Mouse (Mus musculus): ENCODE measurements around the gene Nt5c. TPM values are rescaled to one million over a fixed set of nuclear protein-coding genes. Genes with fewer than 3 reads are reported as not detected.

The Nt5c gene
- total and polyA plus RNA-seq, 3 experiments, result 99.3 to 102 TPM; not detected in 1

DNA sequence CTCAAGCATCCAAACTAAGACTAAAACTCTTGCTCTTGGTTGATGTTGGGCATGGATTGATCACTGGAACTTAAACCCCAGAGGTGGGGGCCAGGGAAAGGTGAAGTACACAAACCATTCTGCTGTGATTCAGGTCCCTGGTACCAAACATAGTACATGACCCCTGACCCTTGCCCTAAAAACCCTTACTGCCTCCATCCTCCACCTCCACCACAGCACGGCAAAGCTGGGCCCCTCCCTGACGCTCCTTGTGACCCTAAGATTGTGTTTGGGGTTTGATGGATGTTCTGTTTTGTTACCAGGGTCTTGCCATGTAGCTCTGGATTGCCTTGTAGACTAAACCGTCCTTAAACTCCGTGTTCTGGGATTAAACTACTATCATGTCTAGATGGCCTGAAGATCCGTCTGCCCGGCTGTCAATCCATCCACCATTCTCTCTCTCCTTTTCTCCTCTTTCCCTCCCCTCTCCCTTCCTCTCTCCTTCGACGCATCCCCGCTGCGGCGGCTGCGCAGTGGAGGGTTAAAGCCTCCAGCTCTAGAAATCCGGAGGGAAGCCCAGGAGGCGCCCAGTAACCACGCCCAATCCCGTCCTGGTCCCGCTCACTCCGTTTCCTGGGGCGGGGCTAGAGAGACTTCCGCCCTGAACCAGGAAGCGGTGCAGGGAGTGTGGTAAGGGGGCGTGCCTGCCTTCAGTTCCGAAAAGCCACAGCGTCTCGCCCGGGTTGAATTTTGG lies 16.5 kb downstream of the Nt5c start, which contains the start of gene Armc7 (continued):
- no peak for TF ChIP-seq MAFK (IDR thresholded peaks at IDR 0.05; ENCODE audit: borderline replicate concordance, low read depth, low read length)
- peak; percentile 97 for TF ChIP-seq MXI1 (IDR thresholded peaks at IDR 0.05; ENCODE audit: low read depth, low read length)
- TF ChIP-seq GABPA (IDR thresholded peaks at IDR 0.05; ENCODE audit: low read depth, low read length), result no peak

DNA sequence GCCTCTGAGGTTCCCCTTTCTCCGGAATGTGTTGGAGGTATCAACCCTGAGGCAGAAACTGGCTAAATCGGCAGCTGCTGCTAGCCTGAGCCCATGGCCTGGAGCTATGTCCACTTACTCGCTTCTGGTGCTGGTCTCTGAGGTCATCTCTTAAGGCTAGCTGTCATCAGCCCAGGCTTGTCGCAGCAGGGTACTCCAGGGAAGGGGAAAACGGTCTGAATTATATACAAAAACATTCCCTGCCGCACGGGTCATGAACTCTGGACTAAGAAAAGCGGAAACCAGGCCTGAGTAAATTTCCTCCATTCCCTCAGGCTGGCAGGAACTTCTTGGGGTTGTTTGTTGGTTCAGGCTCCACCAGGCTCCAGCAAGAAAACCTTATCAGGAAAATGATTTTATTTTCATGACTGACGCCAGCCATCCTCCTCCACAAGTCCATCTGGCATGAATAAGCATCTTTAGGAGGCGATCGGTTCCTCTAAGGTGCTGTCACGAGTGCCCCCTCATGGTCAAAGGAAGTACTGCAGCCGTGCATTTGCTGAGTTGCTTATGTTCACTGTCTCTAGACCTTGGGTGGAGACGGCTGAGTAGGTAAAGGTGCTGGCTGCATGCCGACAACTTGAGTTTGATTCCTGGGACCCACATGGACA lies 17.9 kb downstream of the Nt5c start:
- H3K4me3 ChIP-seq (ENCODE audit: control insufficient read depth in 1 of 2, insufficient read depth in 1 of 2, low read depth in 2 of 2, low read length in 2 of 2), result peak overlapping the region; percentile 38 to 56
- no peaks in the 10 kb centered on the region for H3K27me3 ChIP-seq (ENCODE audit: control insufficient read depth in 1 of 2, insufficient read depth in 2 of 2, low read length in 2 of 2)
- peaks cover 0 to 27% of the 10 kb centered on the region in 2 experiments; a peak in 2 of 4 replicates for H3K36me3 ChIP-seq (ENCODE audit: control insufficient read depth in 1 of 2, insufficient read depth in 2 of 2, low read length in 2 of 2)
- peak; percentile 99 for DNase-seq (ENCODE audit: low read depth, low spot score)
- no peaks in the 10 kb centered on the region for H3K9me3 ChIP-seq (replicated peaks; ENCODE audit: insufficient read depth, low read length)
- H3K27ac ChIP-seq (ENCODE audit: control insufficient read depth, low read depth, low read length), result peak overlapping the region; percentile 66
- peaks cover 10 to 44% of the 10 kb centered on the region in 2 experiments for H3K4me1 ChIP-seq (ENCODE audit: control insufficient read depth in 1 of 2, insufficient read depth in 2 of 2, low read length in 2 of 2)
- H3K79me2 ChIP-seq (ENCODE audit: control insufficient read depth, insufficient read depth, low read length, poor library complexity), result peaks cover 5% of the 10 kb centered on the region
- peak overlapping the region; percentile 68 for H3K9ac ChIP-seq (ENCODE audit: control insufficient read depth, low read depth, low read length, poor library complexity, severe bottlenecking)
- TF ChIP-seq MAFK (IDR thresholded peaks at IDR 0.05; ENCODE audit: borderline replicate concordance, low read depth, low read length) (peak; percentile 87; the same call in 1 of the 2 replicates), TBP (IDR thresholded peaks at IDR 0.05; ENCODE audit: low read depth, low read length) (peak; percentile 78), USF1 (IDR thresholded peaks at IDR 0.05; ENCODE audit: low read depth, low read length) (0 out of 2 replicates have a peak, but pooled peaks have one; percentile 13), BHLHE40 (IDR thresholded peaks at IDR 0.05; ENCODE audit: borderline replicate concordance, low read depth, low read length) (peak; percentile 46; the same call in 1 of the 2 replicates), MXI1 (IDR thresholded peaks at IDR 0.05; ENCODE audit: low read depth, low read length) (peak; percentile 77), CTCF (IDR thresholded peaks at IDR 0.05 in 2 of 3, conservative IDR thresholded peaks at IDR 0.05 in 1 of 3; ENCODE audit: control insufficient read depth in 1 of 3, insufficient read depth in 1 of 3, low read depth in 2 of 3, low read length in 3 of 3, poor library complexity in 1 of 3, severe bottlenecking in 1 of 3) (peak; percentile 91 to 99 (median 98)), SMC3 (IDR thresholded peaks at IDR 0.05; ENCODE audit: low read depth, low read length) (peak; percentile 90), MYC (IDR thresholded peaks at IDR 0.05; ENCODE audit: low read depth, low read length) (peak; percentile 87), RAD21 (IDR thresholded peaks at IDR 0.05; ENCODE audit: low read depth, low read length) (peak; percentile 86), GATA1 (IDR thresholded peaks at IDR 0.05; ENCODE audit: low read depth, low read length) (peak; percentile 69; the same call in 1 of the 2 replicates), JUND (IDR thresholded peaks at IDR 0.05; ENCODE audit: low read depth, low read length) (0 out of 2 replicates have a peak, but pooled peaks have one; percentile 14), RCOR1 (IDR thresholded peaks at IDR 0.05; ENCODE audit: low read depth, low read length) (peak; percentile 72), UBTF (IDR thresholded peaks at IDR 0.05; ENCODE audit: borderline replicate concordance, insufficient read depth, low read depth, low read length) (no peak), SIN3A (IDR thresholded peaks at IDR 0.05; ENCODE audit: low read length) (peak; percentile 92), POLR2A (IDR thresholded peaks at IDR 0.05; ENCODE audit: control insufficient read depth in 1 of 2, insufficient read depth in 1 of 2, low read depth in 1 of 2, low read length in 2 of 2, poor library complexity in 1 of 2) (peak in 1 of 2 experiments; percentile 65; a peak in 2 of 4 replicates), GABPA (IDR thresholded peaks at IDR 0.05; ENCODE audit: low read depth, low read length) (peak; percentile 76; the same call in 1 of the 2 replicates), MEF2A (IDR thresholded peaks at IDR 0.05; ENCODE audit: extremely low read depth, insufficient replicate concordance, low read depth, low read length, poor library complexity, severe bottlenecking) (no peak), MYB (IDR thresholded peaks at IDR 0.05; ENCODE audit: low read depth, low read length) (no peak; the same call in 1 of the 2 replicates), TAL1 (IDR thresholded peaks at IDR 0.05; ENCODE audit: low read length) (no peak), MAX (IDR thresholded peaks at IDR 0.05; ENCODE audit: low read length) (peak; percentile 74), NRF1 (IDR thresholded peaks at IDR 0.05; ENCODE audit: insufficient read depth, low read depth, low read length, poor library complexity, severe bottlenecking) (peak; percentile 23; the same call in 1 of the 2 replicates), TCF12 (IDR thresholded peaks at IDR 0.05; ENCODE audit: low read depth, low read length) (peak; percentile 79), HCFC1 (IDR thresholded peaks at IDR 0.05; ENCODE audit: low read depth, low read length) (peak; percentile 73), POLR2AphosphoS5 (IDR thresholded peaks at IDR 0.05; ENCODE audit: borderline replicate concordance, low read depth, low read length) (no peak), CHD2 (IDR thresholded peaks at IDR 0.05; ENCODE audit: low read length) (no peak), MAZ (IDR thresholded peaks at IDR 0.05; ENCODE audit: low read depth, low read length) (peak; percentile 44; the same call in 1 of the 2 replicates), EP300 (IDR thresholded peaks at IDR 0.05; ENCODE audit: low read depth in 1 of 2, low read length in 2 of 2) (peak; percentile 73 to 78), CHD1 (IDR thresholded peaks at IDR 0.05; ENCODE audit: low read depth, low read length) (no peak), ZMIZ1 (IDR thresholded peaks at IDR 0.05; ENCODE audit: low read depth, low read length) (no peak), ETS1 (IDR thresholded peaks at IDR 0.05; ENCODE audit: low read depth, low read length) (peak; percentile 96), NELFE (IDR thresholded peaks at IDR 0.05; ENCODE audit: low read depth, low read length) (peak; percentile 67; the same call in 1 of the 2 replicates)

All from MEL (cell line).